Mouse (Mus musculus) embryonic fibroblast, embryonic 13.5 days (primary cell): ENCODE measurements at regions not wholly inside any gene's neighbourhood (a gene's known extent, or its start where the extent isn't known, plus 50 kb on each side); places are given as distances from the start of the nearest gene placed in this dataset.

Experiments used
- H3K27ac ChIP-seq: 2 replicates; pipeline ENCODE4 v1.5.1; 2012; ENCODE audit warnings: low read length, control low read depth, inconsistent platforms; ENCODE audit not compliant: insufficient read depth
- H3K4me1 ChIP-seq: 2 replicates; pipeline ENCODE4 v1.6.1; 2011; ENCODE audit warnings: low read length; ENCODE audit not compliant: control insufficient read depth, insufficient read depth
- H3K4me3 ChIP-seq: 2 replicates; pipeline ENCODE4 v1.5.1; 2011; ENCODE audit warnings: mild to moderate bottlenecking, control low read depth, low read length; ENCODE audit not compliant: insufficient read depth
- CTCF ChIP-seq: IDR thresholded peaks from 2 replicates; pipeline ENCODE4 v1.5.1; 2011; ENCODE audit warnings: mild to moderate bottlenecking, control low read depth, low read length, moderate library complexity, borderline replicate concordance; ENCODE audit not compliant: insufficient read depth
- POLR2A ChIP-seq: IDR thresholded peaks from 2 replicates; pipeline ENCODE4 v1.6.1; 2011; ENCODE audit warnings: low read depth, mild to moderate bottlenecking, control low read depth, low read length, moderate library complexity

GRCm38 (mm10) chr3:150649783-150650565, 787.7 kb upstream of the Adgrl4 start:
- no peaks in the 10 kb centered on the region for H3K4me1 ChIP-seq
- no peak overlapping the region for H3K27ac ChIP-seq
- no peak overlapping the region for H3K4me3 ChIP-seq
- TF ChIP-seq POLR2A (no peak), CTCF (no peak)

GRCm38 (mm10) chr3:150695751-150696150, 741.9 kb upstream of the Adgrl4 start:
- Histone ChIP-seq H3K4me3 (no peak overlapping the region), H3K4me1 (no peaks in the 10 kb centered on the region; the same call in 1 of the 2 replicates), H3K27ac (no peak overlapping the region)
- no peak for TF ChIP-seq CTCF
- TF ChIP-seq POLR2A: no peak

- Histone ChIP-seq H3K27ac (no peak overlapping the region), H3K4me1 (no peaks in the 10 kb centered on the region; the same call in 1 of the 2 replicates), H3K4me3 (no peak overlapping the region)
- TF ChIP-seq POLR2A: no peak
- TF ChIP-seq CTCF: no peak
Observed at GRCm38 (mm10) chr3:150699990-150700389, 737.7 kb upstream of the Adgrl4 start.
